Mouse (Mus musculus): Measurements from ENCODE around the gene Qpctl.

The Qpctl gene

GRCm38 (mm10) chr7:19148875-19149541, at the start of gene Qpctl:
Gene Qpctl (minus strand): TSS chr7:19149291.
- peak; percentile 98 for DNase-seq (ENCODE audit: low spot score)

- DNase-seq (ENCODE audit: low spot score) = no peak
Measured at GRCm38 (mm10) chr7:19197985-19198384, 48.9 kb upstream of the Qpctl start.

- DNase-seq (ENCODE audit: low spot score) = no peak
Measured at GRCm38 (mm10) chr7:19196676-19197075, 47.6 kb upstream of the Qpctl start.

GRCm38 (mm10) chr7:19194676-19195075, 45.6 kb upstream of the Qpctl start:
- no peak for DNase-seq (ENCODE audit: low spot score)

GRCm38 (mm10) chr7:19184758-19185157, 35.7 kb upstream of the Qpctl start:
- DNase-seq (ENCODE audit: low spot score) = peak; percentile 44

- no peak for DNase-seq (ENCODE audit: low spot score)
Measured at GRCm38 (mm10) chr7:19184250-19184649, 35.2 kb upstream of the Qpctl start.

- no peak for DNase-seq (ENCODE audit: low spot score)
Measured at GRCm38 (mm10) chr7:19180862-19181429, 31.9 kb upstream of the Qpctl start.

- no peak for DNase-seq (ENCODE audit: low spot score)
Measured at GRCm38 (mm10) chr7:19179936-19180335, 30.8 kb upstream of the Qpctl start.

- no peak for DNase-seq (ENCODE audit: low spot score)
Measured at GRCm38 (mm10) chr7:19179173-19179572, 30.1 kb upstream of the Qpctl start.

- no peak for DNase-seq (ENCODE audit: low spot score)
Measured at GRCm38 (mm10) chr7:19178443-19179092, 29.5 kb upstream of the Qpctl start.

GRCm38 (mm10) chr7:19178035-19178434, 28.9 kb upstream of the Qpctl start:
- no peak for DNase-seq (ENCODE audit: low spot score)

- no peak for DNase-seq (ENCODE audit: low spot score)
Measured at GRCm38 (mm10) chr7:19177216-19177615, 28.1 kb upstream of the Qpctl start.

- DNase-seq (ENCODE audit: low spot score) = no peak
Measured at GRCm38 (mm10) chr7:19176516-19176947, 27.4 kb upstream of the Qpctl start.

GRCm38 (mm10) chr7:19175708-19176515, 26.8 kb upstream of the Qpctl start, which contains the start of gene Eml2:
Gene Eml2 (plus strand): TSS chr7:19176421.
- peak; percentile 66 for DNase-seq (ENCODE audit: low spot score)

- peak; percentile 79 for DNase-seq (ENCODE audit: low spot score)
Measured at GRCm38 (mm10) chr7:19172874-19173273, 23.8 kb upstream of the Qpctl start.

GRCm38 (mm10) chr7:19171831-19172230, 22.7 kb upstream of the Qpctl start:
- no peak for DNase-seq (ENCODE audit: low spot score)

- DNase-seq (ENCODE audit: low spot score) = no peak
Measured at GRCm38 (mm10) chr7:19170142-19170541, 21.1 kb upstream of the Qpctl start.

GRCm38 (mm10) chr7:19169506-19169905, 20.4 kb upstream of the Qpctl start:
- no peak for DNase-seq (ENCODE audit: low spot score)

- no peak for DNase-seq (ENCODE audit: low spot score)
Measured at GRCm38 (mm10) chr7:19166990-19167389, 17.9 kb upstream of the Qpctl start.

GRCm38 (mm10) chr7:19165656-19166423, 16.7 kb upstream of the Qpctl start, which contains the start of gene Gipr:
Gene Gipr (minus strand): TSS chr7:19166127.
- no peak for DNase-seq (ENCODE audit: low spot score)

- DNase-seq (ENCODE audit: low spot score) = peak; percentile 61
Measured at GRCm38 (mm10) chr7:19164978-19165377, 15.9 kb upstream of the Qpctl start.

- peak; percentile 63 for DNase-seq (ENCODE audit: low spot score)
Measured at GRCm38 (mm10) chr7:19164189-19164588, 15.1 kb upstream of the Qpctl start.
